ENCODE assay signal across 15 mouse cellular contexts in the genomic region with DNA sequence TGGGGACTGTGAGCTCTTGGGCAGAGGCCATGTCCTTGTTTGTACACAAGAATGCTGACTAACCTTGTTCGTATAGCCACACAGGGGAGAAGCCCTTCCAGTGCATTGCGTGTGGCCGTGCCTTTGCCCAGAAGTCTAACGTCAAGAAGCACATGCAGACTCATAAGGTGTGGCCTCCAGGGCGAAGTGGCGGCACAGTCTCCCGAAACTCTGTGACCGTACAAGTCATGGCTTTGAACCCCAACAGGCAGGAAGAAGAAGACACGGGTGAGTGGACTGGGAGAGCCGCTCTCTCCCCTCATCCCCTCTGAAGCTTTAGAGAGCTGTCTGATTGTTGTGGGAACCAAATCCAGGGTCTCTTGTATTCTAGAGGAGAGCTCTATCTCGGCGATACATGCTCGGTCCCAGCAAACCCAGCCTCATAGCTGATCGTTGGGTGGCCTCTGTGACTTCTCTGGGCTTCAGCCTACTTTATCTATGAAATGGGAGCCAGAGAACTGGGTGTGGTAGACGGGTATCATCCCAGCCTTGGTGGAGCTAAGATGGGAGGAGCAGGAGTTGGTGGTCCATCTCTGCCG. TPM values are rescaled to one million over a fixed set of nuclear protein-coding genes. Genes with fewer than 3 reads are reported as not detected.
DNase-seq lines count a peak whose midpoint lies in the region; ATAC-seq and TF ChIP-seq lines count a peak whose summit lies in the region.
"Had no signal": no experiment of that assay in that cellular context is flagged by ENCODE, and none has a peak within 500 bp of the region (broad histone marks: within the 10 kb centered on the region; RNA-seq: fewer than 3 reads in every experiment).

No protein-coding gene starts in this region.

- no peak for DNase-seq in forebrain, embryonic 10.5 days (ENCODE audit: extremely low spot score, low spot score)
- DNase-seq in forebrain, embryonic 11.5 days (ENCODE audit: low spot score): no peak
- DNase-seq in spleen, adult 12 weeks (ENCODE audit: low spot score): peak; percentile 66
- DNase-seq in spleen, adult 18-20 months: no peak
- DNase-seq in liver, postnatal 0 days: peak; percentile 55
- peak; percentile 18 for DNase-seq in yolk sac, embryonic 10.5 days (ENCODE audit: low spot score)
- DNase-seq in midbrain, embryonic 10.5 days (ENCODE audit: low spot score): no peak
- no peak for DNase-seq in limb, embryonic 10.5 days (ENCODE audit: low spot score)
- DNase-seq: cerebellum, adult 8-10 months; kidney, postnatal 36 days had no signal

- peak overlapping the region; percentile 0; the same call in 1 of the 2 replicates for H3K27ac ChIP-seq in forebrain, embryonic 10.5 days
- H3K27ac ChIP-seq in forebrain, embryonic 11.5 days (ENCODE audit: low read depth, low read length): no peak overlapping the region
- peak overlapping the region; percentile 87 for H3K27ac ChIP-seq in liver, postnatal 0 days (ENCODE audit: low read depth)
- H3K27ac ChIP-seq in midbrain, embryonic 10.5 days (replicated peaks): no peak overlapping the region
- H3K27ac ChIP-seq in limb, embryonic 10.5 days: no peak overlapping the region
- H3K27ac ChIP-seq: macrophage; neural tube, embryonic 13.5 days had no signal

- no peak for TF ChIP-seq CTCF in liver, postnatal 0 days (IDR thresholded peaks at IDR 0.05; ENCODE audit: low read depth)

- 92% methylated on average over 16 of the region's 16 CpGs for WGBS in forebrain, embryonic 10.5 days
- WGBS in forebrain, embryonic 11.5 days: 87% methylated on average over 16 of the region's 16 CpGs
- 54% methylated on average over 16 of the region's 16 CpGs for WGBS in liver, postnatal 0 days (ENCODE audit: insufficient replicate concordance)
- 93% methylated on average over 16 of the region's 16 CpGs for WGBS in midbrain, embryonic 10.5 days
- WGBS in limb, embryonic 10.5 days: 94% methylated on average over 16 of the region's 16 CpGs

- no peaks in the 10 kb centered on the region for H3K4me1 ChIP-seq in forebrain, embryonic 10.5 days
- H3K4me1 ChIP-seq in forebrain, embryonic 11.5 days (replicated peaks; ENCODE audit: control insufficient read depth, insufficient read depth, low read length): no peaks in the 10 kb centered on the region
- H3K4me1 ChIP-seq in liver, postnatal 0 days (ENCODE audit: insufficient read depth): peaks cover 5% of the 10 kb centered on the region; the same call in 1 of the 2 replicates
- no peaks in the 10 kb centered on the region for H3K4me1 ChIP-seq in midbrain, embryonic 10.5 days
- no peaks in the 10 kb centered on the region for H3K4me1 ChIP-seq in limb, embryonic 10.5 days
- H3K4me1 ChIP-seq: neural tube, embryonic 13.5 days had no signal

- no peak overlapping the region for H3K9ac ChIP-seq in forebrain, embryonic 11.5 days (ENCODE audit: low read length)
- peak overlapping the region; percentile 51 for H3K9ac ChIP-seq in liver, postnatal 0 days (replicated peaks)
- H3K9ac ChIP-seq: neural tube, embryonic 13.5 days had no signal

- no peak overlapping the region for H3K4me3 ChIP-seq in forebrain, embryonic 10.5 days
- no peak overlapping the region for H3K4me3 ChIP-seq in forebrain, embryonic 11.5 days (ENCODE audit: low read depth, low read length)
- H3K4me3 ChIP-seq in liver, postnatal 0 days (ENCODE audit: low read depth, low read length): peak overlapping the region; percentile 54
- H3K4me3 ChIP-seq in midbrain, embryonic 10.5 days: no peak overlapping the region
- H3K4me3 ChIP-seq in limb, embryonic 10.5 days: no peak overlapping the region
- H3K4me3 ChIP-seq: neural tube, embryonic 13.5 days had no signal

- no peak for ATAC-seq in forebrain, embryonic 11.5 days (replicated peaks; ENCODE audit: low FRiP score)
- ATAC-seq in liver, postnatal 0 days: peak; percentile 87
- ATAC-seq: Patski had no signal

- peak; percentile 74 for TF ChIP-seq EP300 in liver, postnatal 0 days (IDR thresholded peaks at IDR 0.05; ENCODE audit: low read depth)

- H3K27me3 ChIP-seq in forebrain, embryonic 10.5 days (ENCODE audit: poor library complexity, severe bottlenecking): no peaks in the 10 kb centered on the region
- no peaks in the 10 kb centered on the region for H3K27me3 ChIP-seq in forebrain, embryonic 11.5 days (ENCODE audit: control insufficient read depth, insufficient read depth, low read length)
- H3K27me3 ChIP-seq in liver, postnatal 0 days (ENCODE audit: insufficient read depth, low read length): no peaks in the 10 kb centered on the region
- H3K27me3 ChIP-seq in midbrain, embryonic 10.5 days (ENCODE audit: low read depth, poor library complexity, severe bottlenecking): no peaks in the 10 kb centered on the region
- H3K27me3 ChIP-seq in limb, embryonic 10.5 days (ENCODE audit: low read depth, poor library complexity, severe bottlenecking): no peaks in the 10 kb centered on the region
- H3K27me3 ChIP-seq: CH12.LX; neural tube, embryonic 13.5 days; Patski had no signal

- no peaks in the 10 kb centered on the region for H3K9me3 ChIP-seq in forebrain, embryonic 10.5 days
- no peaks in the 10 kb centered on the region for H3K9me3 ChIP-seq in forebrain, embryonic 11.5 days (ENCODE audit: control insufficient read depth, low read length)
- H3K9me3 ChIP-seq in liver, postnatal 0 days (ENCODE audit: low read length): no peaks in the 10 kb centered on the region
- H3K9me3 ChIP-seq in midbrain, embryonic 10.5 days (replicated peaks): no peaks in the 10 kb centered on the region
- H3K9me3 ChIP-seq in limb, embryonic 10.5 days (replicated peaks): no peaks in the 10 kb centered on the region
- H3K9me3 ChIP-seq: neural tube, embryonic 13.5 days had no signal

- peaks cover 72% of the 10 kb centered on the region for H3K36me3 ChIP-seq in forebrain, embryonic 10.5 days (replicated peaks)
- no peaks in the 10 kb centered on the region; the same call in 1 of the 2 replicates for H3K36me3 ChIP-seq in forebrain, embryonic 11.5 days (ENCODE audit: control insufficient read depth, insufficient read depth, low read length)
- peaks cover 15% of the 10 kb centered on the region for H3K36me3 ChIP-seq in liver, postnatal 0 days (replicated peaks; ENCODE audit: insufficient read depth, low read length)
- H3K36me3 ChIP-seq in midbrain, embryonic 10.5 days: peaks cover 66% of the 10 kb centered on the region
- peaks cover 47% of the 10 kb centered on the region for H3K36me3 ChIP-seq in limb, embryonic 10.5 days

- no peak overlapping the region for H3K4me2 ChIP-seq in forebrain, embryonic 11.5 days (ENCODE audit: low read depth, low read length, severe bottlenecking)
- peak overlapping the region; percentile 67 for H3K4me2 ChIP-seq in liver, postnatal 0 days (ENCODE audit: low read depth, low read length)
- H3K4me2 ChIP-seq: neural tube, embryonic 13.5 days had no signal

RNA-seq across cellular contexts. Expression of a gene that starts 19.1 kb away (rescaled TPM):
- polyA plus RNA-seq in forebrain, embryonic 10.5 days (2016; fragmentation: Nextera tagmentation; extraction: Ambion mirVana): 0.34 and 0.53 TPM in 2 replicates
- 1.0 TPM in 1 of 2 replicates, not detected in the other for polyA plus RNA-seq in forebrain, embryonic 11.5 days (2014; fragmentation: Nextera tagmentation; extraction: Ambion mirVana)
- 0.40 and 0.45 TPM in 2 replicates for polyA plus RNA-seq in liver, postnatal 0 days (2015; fragmentation: Nextera tagmentation; extraction: Ambion mirVana)
- 0.30 TPM in 1 of 2 replicates, not detected in the other for polyA plus RNA-seq in midbrain, embryonic 10.5 days (2016; fragmentation: Nextera tagmentation; extraction: Ambion mirVana)
- polyA plus RNA-seq in limb, embryonic 10.5 days (2016; fragmentation: Nextera tagmentation; extraction: Ambion mirVana): 0.34 and 0.64 TPM in 2 replicates
- polyA plus RNA-seq: intestine, embryonic 14.5 days; macrophage had no signal

RNA-seq across cellular contexts. Expression of a gene that starts 19.2 kb away (rescaled TPM):
- 0.93 and 1.2 TPM in 2 replicates for polyA plus RNA-seq in forebrain, embryonic 10.5 days (2016; fragmentation: Nextera tagmentation; extraction: Ambion mirVana)
- 1.5 and 2.1 TPM in 2 replicates for polyA plus RNA-seq in forebrain, embryonic 11.5 days (2014; fragmentation: Nextera tagmentation; extraction: Ambion mirVana)
- 0.75 and 0.85 TPM in 2 replicates for polyA plus RNA-seq in liver, postnatal 0 days (2015; fragmentation: Nextera tagmentation; extraction: Ambion mirVana)
- 0.92 and 1.1 TPM in 2 replicates for polyA plus RNA-seq in midbrain, embryonic 10.5 days (2016; fragmentation: Nextera tagmentation; extraction: Ambion mirVana)
- polyA plus RNA-seq in limb, embryonic 10.5 days (2016; fragmentation: Nextera tagmentation; extraction: Ambion mirVana): 1.1 TPM in 2 replicates

RNA-seq across cellular contexts. Expression of a gene that starts 19.2 kb away (rescaled TPM):
- polyA plus RNA-seq in forebrain, embryonic 10.5 days (2016; fragmentation: Nextera tagmentation; extraction: Ambion mirVana): 12.9 and 13.4 TPM in 2 replicates
- polyA plus RNA-seq in forebrain, embryonic 11.5 days (2014; fragmentation: Nextera tagmentation; extraction: Ambion mirVana): 13.3 and 16.7 TPM in 2 replicates
- 11.9 and 13.1 TPM in 2 replicates for polyA plus RNA-seq in liver, postnatal 0 days (2015; fragmentation: Nextera tagmentation; extraction: Ambion mirVana)
- 13.1 and 13.8 TPM in 2 replicates for polyA plus RNA-seq in midbrain, embryonic 10.5 days (2016; fragmentation: Nextera tagmentation; extraction: Ambion mirVana)
- 13.6 and 14.6 TPM in 2 replicates for polyA plus RNA-seq in limb, embryonic 10.5 days (2016; fragmentation: Nextera tagmentation; extraction: Ambion mirVana)

RNA-seq across cellular contexts. Expression of a gene that starts 28.8 kb away (rescaled TPM):
- 9.3 and 12.4 TPM in 2 replicates for polyA plus RNA-seq in forebrain, embryonic 10.5 days (2016; fragmentation: Nextera tagmentation; extraction: Ambion mirVana)
- 10.0 and 10.6 TPM in 2 replicates for polyA plus RNA-seq in forebrain, embryonic 11.5 days (2014; fragmentation: Nextera tagmentation; extraction: Ambion mirVana)
- 64.2 and 68.5 TPM in 2 replicates for polyA plus RNA-seq in liver, postnatal 0 days (2015; fragmentation: Nextera tagmentation; extraction: Ambion mirVana)
- 13.2 and 13.9 TPM in 2 replicates for polyA plus RNA-seq in midbrain, embryonic 10.5 days (2016; fragmentation: Nextera tagmentation; extraction: Ambion mirVana)
- 11.4 and 14.5 TPM in 2 replicates for polyA plus RNA-seq in limb, embryonic 10.5 days (2016; fragmentation: Nextera tagmentation; extraction: Ambion mirVana)

Comparison
In these comparisons a context has a peak if more than half of its experiments do, and no peak if none do; other contexts are left out.
1. DNase-seq: peak in spleen, adult 12 weeks (single experiment), liver, postnatal 0 days (single experiment) and yolk sac, embryonic 10.5 days (single experiment); none in forebrain, embryonic 10.5 days (single experiment), forebrain, embryonic 11.5 days (single experiment), spleen, adult 18-20 months (0 of 2), midbrain, embryonic 10.5 days (single experiment) and limb, embryonic 10.5 days (single experiment).
2. H3K27ac ChIP-seq: peak in forebrain, embryonic 10.5 days (single experiment) and liver, postnatal 0 days (single experiment); none in forebrain, embryonic 11.5 days (single experiment), midbrain, embryonic 10.5 days (single experiment) and limb, embryonic 10.5 days (single experiment).